Mouse (Mus musculus) gonadal fat pad, adult 2 months (tissue): ENCODE data around the gene Emx2. TPM values are rescaled to one million over a fixed set of nuclear protein-coding genes. Genes with fewer than 3 reads are reported as not detected.

ENCODE experiments used
- DNase-seq: peaks from one replicate; pipeline ENCODE4 v3.0.0-alpha.2; 2012; ENCODE audit warnings: low read depth
- polyA plus RNA-seq: library from polyadenylated mRNA; depleted of rRNA; stranded (reverse); fragments of >200 nt; gene quantifications from 2 replicates; pipeline ENCODE4 v1.2.3, GENCODE M21; 2012

The Emx2 gene
- polyA plus RNA-seq, 1 experiment = 14.1 TPM

- DNase-seq = no peak
Observed at GRCm38 (mm10) chr19:59462459-59463292, 4.5 kb downstream of the Emx2 start.

GRCm38 (mm10) chr19:59463842-59464443, 5.8 kb downstream of the Emx2 start:
- no peak for DNase-seq

GRCm38 (mm10) chr19:59465281-59465680, 7.1 kb downstream of the Emx2 start:
- no peak for DNase-seq

GRCm38 (mm10) chr19:59465751-59466410, 7.7 kb downstream of the Emx2 start:
- no peak for DNase-seq

GRCm38 (mm10) chr19:59466417-59466937, 8.3 kb downstream of the Emx2 start:
- DNase-seq = no peak

- DNase-seq = no peak
Observed at GRCm38 (mm10) chr19:59467016-59467412, 8.8 kb downstream of the Emx2 start.

GRCm38 (mm10) chr19:59467413-59468064, 9.4 kb downstream of the Emx2 start:
- no peak for DNase-seq

GRCm38 (mm10) chr19:59468065-59468810, 10.1 kb downstream of the Emx2 start:
- no peak for DNase-seq

GRCm38 (mm10) chr19:59469035-59469949, 11.1 kb downstream of the Emx2 start:
- no peak for DNase-seq

- DNase-seq = no peak
Observed at GRCm38 (mm10) chr19:59470074-59470630, 12.0 kb downstream of the Emx2 start.

- DNase-seq = no peak
Observed at GRCm38 (mm10) chr19:59470913-59471312, 12.7 kb downstream of the Emx2 start.

GRCm38 (mm10) chr19:59472844-59473243, 14.7 kb downstream of the Emx2 start:
- no peak for DNase-seq

- no peak for DNase-seq
Observed at GRCm38 (mm10) chr19:59479912-59480311, 21.7 kb downstream of the Emx2 start.

GRCm38 (mm10) chr19:59480563-59480962, 22.4 kb downstream of the Emx2 start:
- no peak for DNase-seq

- no peak for DNase-seq
Observed at GRCm38 (mm10) chr19:59492258-59492657, 34.1 kb downstream of the Emx2 start.

- DNase-seq = no peak
Observed at GRCm38 (mm10) chr19:59496832-59497231, 38.7 kb downstream of the Emx2 start.

- DNase-seq = no peak
Observed at GRCm38 (mm10) chr19:59508896-59509295, 50.7 kb downstream of the Emx2 start.

- no peak for DNase-seq
Observed at GRCm38 (mm10) chr19:59513181-59513580, 55.0 kb downstream of the Emx2 start.
